Comparison of ENCODE assay signal across 15 mouse cellular contexts in the genomic region with DNA sequence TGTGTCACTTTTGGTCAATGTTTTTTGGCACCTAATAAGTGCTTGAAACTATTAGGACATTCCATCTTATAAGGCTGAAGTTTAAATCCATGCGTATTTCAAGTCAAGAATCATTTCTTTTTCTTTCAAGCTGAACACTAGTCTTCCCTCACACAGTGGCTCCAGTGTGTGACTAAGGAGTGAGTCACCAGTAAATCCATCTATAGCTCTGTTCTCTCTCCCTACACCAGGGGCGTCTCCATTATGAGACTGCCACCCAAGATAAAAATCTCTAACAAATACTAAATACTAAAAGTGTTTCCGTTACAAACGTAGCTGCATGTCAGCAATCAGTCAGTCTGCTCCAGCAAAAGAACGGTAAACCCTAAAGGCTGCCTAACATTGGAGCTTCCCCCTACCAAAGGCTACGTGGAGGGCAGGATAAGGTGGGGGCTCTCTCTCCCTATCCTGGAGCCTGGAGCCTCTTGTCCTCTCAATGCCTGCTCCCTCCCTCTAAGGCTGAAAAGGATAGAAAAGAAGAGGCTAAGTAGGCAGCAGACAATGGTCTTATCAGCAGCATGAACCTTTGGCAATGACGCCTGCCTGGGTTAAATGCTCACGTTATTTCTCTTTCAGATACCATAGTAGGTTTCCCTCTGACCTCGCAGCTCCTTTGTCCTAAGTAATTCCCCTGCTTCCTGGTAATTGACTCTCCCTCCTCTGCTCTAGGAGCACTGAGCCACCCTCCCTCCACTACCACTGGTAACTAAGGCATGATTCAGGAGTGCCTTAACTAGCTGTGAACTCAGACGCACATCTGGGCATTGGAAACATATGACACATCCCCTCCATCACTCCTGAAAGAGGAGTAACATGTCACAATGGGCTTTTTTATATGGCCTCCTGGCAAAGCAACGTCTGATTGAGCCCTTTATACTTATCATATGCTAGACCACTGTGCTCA.
A peak's percentile ranks its signal among the peaks of the same experiment; 100 is the strongest.
DNase-seq lines count a peak whose midpoint lies in the region; ATAC-seq and TF ChIP-seq lines count a peak whose summit lies in the region.
"Had no signal": no experiment of that assay in that cellular context is flagged by ENCODE, and none has a peak within 500 bp of the region (broad histone marks: within the 10 kb centered on the region; RNA-seq: fewer than 3 reads in every experiment).

No protein-coding gene starts in this region.

- peak; percentile 44; the same call in 1 of the 2 replicates for ATAC-seq in midbrain, embryonic 16.5 days
- ATAC-seq in midbrain, embryonic 11.5 days (ENCODE audit: low FRiP score), result no peak
- ATAC-seq in stomach, embryonic 15.5 days (ENCODE audit: insufficient read depth, low FRiP score, low read depth), result peak; percentile 76
- ATAC-seq in liver, embryonic 12.5 days, result no peak
- ATAC-seq: inflammation-experienced regulatory T-cells, adult 6 months had no signal

- H3K27me3 ChIP-seq in midbrain, embryonic 16.5 days (ENCODE audit: control insufficient read depth, insufficient read depth, low read depth, low read length), result no peaks in the 10 kb centered on the region
- no peaks in the 10 kb centered on the region for H3K27me3 ChIP-seq in midbrain, embryonic 11.5 days (ENCODE audit: control insufficient read depth, insufficient read depth, low read length)
- no peaks in the 10 kb centered on the region for H3K27me3 ChIP-seq in stomach, embryonic 15.5 days (replicated peaks)
- no peaks in the 10 kb centered on the region for H3K27me3 ChIP-seq in liver, embryonic 12.5 days (replicated peaks)
- H3K27me3 ChIP-seq: limb, embryonic 15.5 days had no signal

- no peaks in the 10 kb centered on the region for H3K4me1 ChIP-seq in midbrain, embryonic 16.5 days (ENCODE audit: control insufficient read depth, insufficient read depth, low read length)
- no peaks in the 10 kb centered on the region for H3K4me1 ChIP-seq in midbrain, embryonic 11.5 days (ENCODE audit: control insufficient read depth, insufficient read depth, low read length)
- peaks cover 16% of the 10 kb centered on the region; the same call in 1 of the 2 replicates for H3K4me1 ChIP-seq in stomach, embryonic 15.5 days
- H3K4me1 ChIP-seq in liver, embryonic 12.5 days, result no peaks in the 10 kb centered on the region

- DNase-seq in layer of hippocampus, adult 2 months (ENCODE audit: low spot score in 2 of 2), result no peak
- DNase-seq in layer of hippocampus, postnatal 36 days, result no peak
- DNase-seq in midbrain, embryonic 11.5 days (ENCODE audit: low spot score, missing footprints), result no peak
- DNase-seq in NIH3T3 (ENCODE audit: low read depth), result peak; percentile 76
- DNase-seq in cerebellum, postnatal 10 days, result no peak
- DNase-seq: adrenal gland, postnatal 14 days; cerebellum, adult 9-11 months; gastrocnemius, adult 2 months had no signal

- no peak overlapping the region for H3K4me3 ChIP-seq in layer of hippocampus, adult 2 months
- no peak overlapping the region for H3K4me3 ChIP-seq in midbrain, embryonic 16.5 days (ENCODE audit: low read depth, low read length)
- no peak overlapping the region for H3K4me3 ChIP-seq in midbrain, embryonic 11.5 days (ENCODE audit: low read depth, low read length)
- no peak overlapping the region for H3K4me3 ChIP-seq in stomach, embryonic 15.5 days (replicated peaks)
- H3K4me3 ChIP-seq in liver, embryonic 12.5 days, result no peak overlapping the region
- H3K4me3 ChIP-seq: gastrocnemius, adult 2 months; limb, embryonic 15.5 days had no signal

- 53% methylated on average over 11 of the region's 11 CpGs for WGBS in midbrain, embryonic 16.5 days
- 57% methylated on average over 11 of the region's 11 CpGs for WGBS in midbrain, embryonic 11.5 days
- WGBS in stomach, embryonic 15.5 days, result 43% methylated on average over 11 of the region's 11 CpGs
- 47% methylated on average over 11 of the region's 11 CpGs for WGBS in liver, embryonic 12.5 days (ENCODE audit: insufficient replicate concordance)

- no peaks in the 10 kb centered on the region for H3K9me3 ChIP-seq in midbrain, embryonic 16.5 days (replicated peaks; ENCODE audit: control insufficient read depth, low read length, poor library complexity, severe bottlenecking)
- no peaks in the 10 kb centered on the region for H3K9me3 ChIP-seq in midbrain, embryonic 11.5 days (ENCODE audit: control insufficient read depth, low read length)
- no peaks in the 10 kb centered on the region for H3K9me3 ChIP-seq in stomach, embryonic 15.5 days
- H3K9me3 ChIP-seq in liver, embryonic 12.5 days (replicated peaks), result no peaks in the 10 kb centered on the region
- H3K9me3 ChIP-seq: limb, embryonic 15.5 days had no signal

- no peak overlapping the region for H3K27ac ChIP-seq in layer of hippocampus, adult 2 months
- H3K27ac ChIP-seq in midbrain, embryonic 16.5 days (ENCODE audit: low read length), result no peak overlapping the region
- H3K27ac ChIP-seq in midbrain, embryonic 11.5 days (ENCODE audit: low read depth, low read length), result no peak overlapping the region
- H3K27ac ChIP-seq in stomach, embryonic 15.5 days, result peak overlapping the region; percentile 6
- H3K27ac ChIP-seq in liver, embryonic 12.5 days, result no peak overlapping the region
- H3K27ac ChIP-seq: gastrocnemius, adult 2 months; kidney, postnatal 0 days; limb, embryonic 15.5 days; macrophage had no signal

- no peak overlapping the region for H3K9ac ChIP-seq in midbrain, embryonic 16.5 days (ENCODE audit: low read depth, low read length)
- H3K9ac ChIP-seq in midbrain, embryonic 11.5 days (ENCODE audit: low read length), result no peak overlapping the region
- no peak overlapping the region for H3K9ac ChIP-seq in stomach, embryonic 15.5 days
- H3K9ac ChIP-seq in liver, embryonic 12.5 days, result no peak overlapping the region
- H3K9ac ChIP-seq: limb, embryonic 15.5 days had no signal

- no peak overlapping the region for H3K4me2 ChIP-seq in midbrain, embryonic 16.5 days (ENCODE audit: low read length)
- no peak overlapping the region for H3K4me2 ChIP-seq in midbrain, embryonic 11.5 days
- no peak overlapping the region for H3K4me2 ChIP-seq in stomach, embryonic 15.5 days
- no peak overlapping the region for H3K4me2 ChIP-seq in liver, embryonic 12.5 days
- H3K4me2 ChIP-seq: limb, embryonic 15.5 days had no signal

- TF ChIP-seq CTCF in layer of hippocampus, adult 2 months (conservative IDR thresholded peaks at IDR 0.05), result 0 out of 2 replicates have a peak, but pooled peaks have one; percentile 21

- no peaks in the 10 kb centered on the region for H3K36me3 ChIP-seq in midbrain, embryonic 16.5 days (ENCODE audit: control insufficient read depth, insufficient read depth, low read length)
- H3K36me3 ChIP-seq in midbrain, embryonic 11.5 days (ENCODE audit: control insufficient read depth, insufficient read depth, low read length), result no peaks in the 10 kb centered on the region
- H3K36me3 ChIP-seq in stomach, embryonic 15.5 days, result no peaks in the 10 kb centered on the region
- 0 out of 2 replicates have a peak, but pooled peaks cover 3% of the 10 kb centered on the region for H3K36me3 ChIP-seq in liver, embryonic 12.5 days

Comparison
In these comparisons a context has a peak if more than half of its experiments do, and no peak if none do; other contexts are left out.
1. ATAC-seq: peak in midbrain, embryonic 16.5 days (single experiment) and stomach, embryonic 15.5 days (single experiment); none in midbrain, embryonic 11.5 days (single experiment) and liver, embryonic 12.5 days (single experiment).